Mouse (Mus musculus) limb, embryonic 10.5 days (tissue): ENCODE data around the gene Gm17581. TPM values are rescaled to one million over a fixed set of nuclear protein-coding genes. Genes with fewer than 3 reads are reported as not detected.
"Not testable (repeated sequence)": the region's sequence is repeated elsewhere in the genome, so short reads cannot be mapped to it uniquely, and the experiment has no call there.

Source experiments
- DNase-seq: peaks from one replicate; pipeline ENCODE4 v3.0.0-alpha.2; 2017; ENCODE audit warnings: low spot score
- H3K27ac ChIP-seq: fragments of 300-500 bp; sonication (generic); 2 replicates; pipeline ENCODE4 v1.5.1; 2016; ENCODE audit warnings: mild to moderate bottlenecking
- H3K27me3 ChIP-seq: fragments of 300-500 bp; sonication (generic); 2 replicates; pipeline ENCODE4 v1.6.1; 2016; ENCODE audit warnings: low read depth, mild to moderate bottlenecking; ENCODE audit not compliant: poor library complexity, severe bottlenecking
- H3K36me3 ChIP-seq: fragments of 300-500 bp; sonication (generic); 2 replicates; pipeline ENCODE4 v1.6.1; 2016; ENCODE audit warnings: mild to moderate bottlenecking, moderate library complexity
- H3K4me1 ChIP-seq: fragments of 300-500 bp; sonication (generic); 2 replicates; pipeline ENCODE4 v1.6.1; 2016
- H3K4me3 ChIP-seq: fragments of 300-500 bp; sonication (generic); 2 replicates; pipeline ENCODE4 v1.5.1; 2016; ENCODE audit warnings: mild to moderate bottlenecking, moderate library complexity
- H3K9me3 ChIP-seq: fragments of 300-500 bp; sonication (generic); replicated peaks from 2 replicates; pipeline ENCODE4 v1.6.1; 2016; ENCODE audit warnings: mild to moderate bottlenecking
- WGBS: fragments of 180-500 bp; shearing (Covaris S2); methylation state at CpG from one replicate; pipeline ENCODE4 v1.1.7; 2016; 5-methylcytosine and 5-hydroxymethylcytosine counted together
- polyA plus RNA-seq: library from polyadenylated mRNA; unstranded; fragments of >200 nt; fragmentation: Nextera tagmentation; extraction: Ambion mirVana; gene quantifications from 2 replicates; pipeline ENCODE4 v1.2.1, GENCODE M21; 2016

The Gm17581 gene
- polyA plus RNA-seq = not detected in 2 replicates

GRCm38 (mm10) chr2:155735766-155736165 lies at the start of gene Gm17581:
Gm17581 (minus strand) TSS chr2:155735866.
- not testable (repeated sequence) for H3K4me3 ChIP-seq, DNase-seq, H3K36me3 ChIP-seq, H3K9me3 ChIP-seq, H3K4me1 ChIP-seq, H3K27me3 ChIP-seq, H3K27ac ChIP-seq
- WGBS = 88% methylated on average over 5 of the region's 5 CpGs

GRCm38 (mm10) chr2:155784534-155784933 lies 48.9 kb upstream of the Gm17581 start:
- H3K27ac ChIP-seq = no peak overlapping the region
- no peaks in the 10 kb centered on the region for H3K9me3 ChIP-seq
- H3K4me3 ChIP-seq = no peak overlapping the region
- 83% methylated on average over 6 of the region's 6 CpGs for WGBS
- 0 out of 2 replicates have a peak, but pooled peaks cover under 1% of the 10 kb centered on the region for H3K27me3 ChIP-seq
- H3K4me1 ChIP-seq = no peaks in the 10 kb centered on the region
- no peaks in the 10 kb centered on the region for H3K36me3 ChIP-seq
- no peak for DNase-seq

- DNase-seq = no peak
- Histone ChIP-seq H3K27me3 (peaks cover 42% of the 10 kb centered on the region), H3K4me1 (peaks cover 10% of the 10 kb centered on the region), H3K36me3 (no peaks in the 10 kb centered on the region), H3K9me3 (no peaks in the 10 kb centered on the region), H3K27ac (no peak overlapping the region), H3K4me3 (no peak overlapping the region)
- WGBS = 83% methylated on average over 3 of the region's 3 CpGs
These were observed 43.8 kb upstream of the Gm17581 start for GRCm38 (mm10) chr2:155779506-155779905.

GRCm38 (mm10) chr2:155779066-155779465 lies 43.4 kb upstream of the Gm17581 start:
- DNase-seq = no peak
- Histone ChIP-seq H3K4me1 (peaks cover 10% of the 10 kb centered on the region), H3K27ac (no peak overlapping the region), H3K4me3 (no peak overlapping the region), H3K36me3 (no peaks in the 10 kb centered on the region), H3K9me3 (no peaks in the 10 kb centered on the region), H3K27me3 (peaks cover 46% of the 10 kb centered on the region)
- WGBS = 49% methylated on average over 7 of the region's 7 CpGs

- Histone ChIP-seq H3K4me3 (no peak overlapping the region), H3K27me3 (peaks cover 57% of the 10 kb centered on the region), H3K4me1 (peaks cover 10% of the 10 kb centered on the region), H3K27ac (no peak overlapping the region), H3K36me3 (no peaks in the 10 kb centered on the region), H3K9me3 (no peaks in the 10 kb centered on the region)
- WGBS = 74% methylated on average over 6 of the region's 6 CpGs
- no peak for DNase-seq
These were observed 42.3 kb upstream of the Gm17581 start for GRCm38 (mm10) chr2:155778004-155778403.

- Histone ChIP-seq H3K36me3 (no peaks in the 10 kb centered on the region), H3K9me3 (no peaks in the 10 kb centered on the region), H3K4me3 (no peak overlapping the region), H3K4me1 (peaks cover 10% of the 10 kb centered on the region), H3K27ac (no peak overlapping the region), H3K27me3 (peaks cover 61% of the 10 kb centered on the region)
- WGBS = 93% methylated on average over 4 of the region's 4 CpGs
- DNase-seq = no peak
These were observed 42.0 kb upstream of the Gm17581 start for GRCm38 (mm10) chr2:155777688-155777985.

- no peak overlapping the region for H3K27ac ChIP-seq
These were observed 41.4 kb upstream of the Gm17581 start for GRCm38 (mm10) chr2:155776824-155777687.

GRCm38 (mm10) chr2:155775685-155776263 lies 40.1 kb upstream of the Gm17581 start:
- Histone ChIP-seq H3K27ac (no peak overlapping the region), H3K27me3 (peaks cover 67% of the 10 kb centered on the region)
- WGBS = 4% methylated on average over 44 of the region's 44 CpGs

More at GRCm38 (mm10) chr2:155776824-155777687, 41.4 kb upstream of the Gm17581 start:
- 73% methylated on average over 10 of the region's 10 CpGs for WGBS
- Histone ChIP-seq H3K27me3 (peaks cover 67% of the 10 kb centered on the region), H3K4me1 (peaks cover 10% of the 10 kb centered on the region), H3K36me3 (no peaks in the 10 kb centered on the region), H3K4me3 (no peak overlapping the region), H3K9me3 (no peaks in the 10 kb centered on the region)
- no peak for DNase-seq

GRCm38 (mm10) chr2:155774927-155775684 lies 39.4 kb upstream of the Gm17581 start, which contains the start of gene Mmp24:
Mmp24 (plus strand) TSS chr2:155775342.
- WGBS = 27% methylated on average over 100 of the region's 100 CpGs
- H3K27ac ChIP-seq = no peak within 1 kb of the TSS
- peak within 1 kb of the TSS; percentile 63 for H3K4me3 ChIP-seq
- peaks cover 67% of the 10 kb centered on the region for H3K27me3 ChIP-seq
- H3K9me3 ChIP-seq = no peaks in the 10 kb centered on the region
- peak; percentile 38 for DNase-seq
- no peaks in the 10 kb centered on the region for H3K36me3 ChIP-seq
- H3K4me1 ChIP-seq = peaks cover 10% of the 10 kb centered on the region

More at GRCm38 (mm10) chr2:155775685-155776263, 40.1 kb upstream of the Gm17581 start:
- Histone ChIP-seq H3K4me3 (peak overlapping the region; percentile 63), H3K36me3 (no peaks in the 10 kb centered on the region), H3K4me1 (peaks cover 10% of the 10 kb centered on the region), H3K9me3 (no peaks in the 10 kb centered on the region)
- peak; percentile 89 for DNase-seq

- DNase-seq = no peak
- H3K36me3 ChIP-seq = no peaks in the 10 kb centered on the region
- H3K27me3 ChIP-seq = peaks cover 67% of the 10 kb centered on the region
- H3K9me3 ChIP-seq = no peaks in the 10 kb centered on the region
- H3K4me3 ChIP-seq = peak overlapping the region; percentile 63
- 63% methylated on average over 11 of the region's 11 CpGs for WGBS
- no peak overlapping the region for H3K27ac ChIP-seq
- H3K4me1 ChIP-seq = peaks cover 10% of the 10 kb centered on the region
These were observed 38.7 kb upstream of the Gm17581 start for GRCm38 (mm10) chr2:155774261-155774926.

GRCm38 (mm10) chr2:155773664-155774063 lies 38.0 kb upstream of the Gm17581 start:
- no peak for DNase-seq
- no peaks in the 10 kb centered on the region for H3K36me3 ChIP-seq
- H3K27ac ChIP-seq = no peak overlapping the region
- peaks cover 64% of the 10 kb centered on the region for H3K27me3 ChIP-seq
- 71% methylated on average over 4 of the region's 4 CpGs for WGBS
- H3K4me1 ChIP-seq = peaks cover 10% of the 10 kb centered on the region
- no peak overlapping the region for H3K4me3 ChIP-seq
- H3K9me3 ChIP-seq = no peaks in the 10 kb centered on the region

GRCm38 (mm10) chr2:155764679-155765418 lies 29.2 kb upstream of the Gm17581 start:
- Histone ChIP-seq H3K36me3 (no peaks in the 10 kb centered on the region), H3K27me3 (peaks cover 6% of the 10 kb centered on the region; the same call in 1 of the 2 replicates), H3K4me1 (no peaks in the 10 kb centered on the region), H3K27ac (no peak overlapping the region), H3K9me3 (no peaks in the 10 kb centered on the region), H3K4me3 (no peak overlapping the region)
- 56% methylated on average over 13 of the region's 13 CpGs for WGBS
- DNase-seq = peak; percentile 83
